In genomic region chr5:50034900-50035514, GRCm38 (mm10) we compare ENCODE assay signal across 15 mouse cellular contexts. TPM values are rescaled to one million over a fixed set of nuclear protein-coding genes. Genes with fewer than 3 reads are reported as not detected.
DNase-seq lines count a peak whose midpoint lies in the region; ATAC-seq lines count a peak whose summit lies in the region.
"Had no signal": no experiment of that assay in that cellular context is flagged by ENCODE, and none has a peak within 500 bp of the region (broad histone marks: within the 10 kb centered on the region; RNA-seq: fewer than 3 reads in every experiment).

No protein-coding gene starts in this region.

- no peak overlapping the region for H3K4me2 ChIP-seq in forebrain, embryonic 15.5 days (replicated peaks)
- no peak overlapping the region for H3K4me2 ChIP-seq in forebrain, embryonic 12.5 days
- no peak overlapping the region for H3K4me2 ChIP-seq in liver, embryonic 13.5 days
- H3K4me2 ChIP-seq in liver, embryonic 11.5 days, result no peak overlapping the region
- H3K4me2 ChIP-seq: embryonic facial prominence, embryonic 12.5 days; limb, embryonic 13.5 days had no signal

- no peak overlapping the region for H3K27ac ChIP-seq in forebrain, embryonic 15.5 days (replicated peaks)
- no peak overlapping the region for H3K27ac ChIP-seq in forebrain, embryonic 12.5 days
- H3K27ac ChIP-seq in liver, embryonic 13.5 days, result no peak overlapping the region
- no peak overlapping the region for H3K27ac ChIP-seq in liver, embryonic 11.5 days (ENCODE audit: low read depth, low read length)
- H3K27ac ChIP-seq: embryonic facial prominence, embryonic 12.5 days; limb, embryonic 13.5 days had no signal

- peaks cover 25% of the 10 kb centered on the region for H3K4me1 ChIP-seq in forebrain, embryonic 15.5 days
- peaks cover 45% of the 10 kb centered on the region for H3K4me1 ChIP-seq in forebrain, embryonic 12.5 days
- H3K4me1 ChIP-seq in liver, embryonic 13.5 days (replicated peaks), result peaks cover 9% of the 10 kb centered on the region
- H3K4me1 ChIP-seq in liver, embryonic 11.5 days (replicated peaks; ENCODE audit: control insufficient read depth, insufficient read depth, low read length), result peaks cover 10% of the 10 kb centered on the region; the same call in 1 of the 2 replicates

- no peak overlapping the region for H3K4me3 ChIP-seq in forebrain, embryonic 15.5 days
- no peak overlapping the region for H3K4me3 ChIP-seq in forebrain, embryonic 12.5 days (replicated peaks)
- H3K4me3 ChIP-seq in liver, embryonic 13.5 days (replicated peaks), result no peak overlapping the region
- no peak overlapping the region for H3K4me3 ChIP-seq in liver, embryonic 11.5 days (ENCODE audit: low read depth, low read length)
- H3K4me3 ChIP-seq: embryonic facial prominence, embryonic 12.5 days; limb, embryonic 13.5 days had no signal

- H3K9ac ChIP-seq in forebrain, embryonic 15.5 days (replicated peaks), result no peak overlapping the region
- no peak overlapping the region for H3K9ac ChIP-seq in forebrain, embryonic 12.5 days
- H3K9ac ChIP-seq in liver, embryonic 13.5 days, result no peak overlapping the region
- H3K9ac ChIP-seq in liver, embryonic 11.5 days (ENCODE audit: low read depth, low read length), result no peak overlapping the region
- H3K9ac ChIP-seq: embryonic facial prominence, embryonic 12.5 days; limb, embryonic 13.5 days had no signal

- 59% methylated on average over 8 of the region's 8 CpGs for WGBS in forebrain, embryonic 15.5 days
- WGBS in forebrain, embryonic 12.5 days, result 70% methylated on average over 8 of the region's 8 CpGs
- 62% methylated on average over 8 of the region's 8 CpGs for WGBS in liver, embryonic 13.5 days (ENCODE audit: insufficient replicate concordance)
- WGBS in liver, embryonic 11.5 days, result 85% methylated on average over 8 of the region's 8 CpGs

- H3K27me3 ChIP-seq in forebrain, embryonic 15.5 days, result no peaks in the 10 kb centered on the region
- H3K27me3 ChIP-seq in forebrain, embryonic 12.5 days, result no peaks in the 10 kb centered on the region
- no peaks in the 10 kb centered on the region for H3K27me3 ChIP-seq in liver, embryonic 13.5 days
- H3K27me3 ChIP-seq in liver, embryonic 11.5 days (replicated peaks; ENCODE audit: control insufficient read depth, insufficient read depth, low read length), result no peaks in the 10 kb centered on the region
- H3K27me3 ChIP-seq: embryonic facial prominence, embryonic 12.5 days; limb, embryonic 13.5 days had no signal

- no peak for DNase-seq in liver, embryonic 13.5 days
- no peak for DNase-seq in liver, embryonic 11.5 days (ENCODE audit: low spot score)
- DNase-seq in kidney, adult 9 months, result peak; percentile 85
- DNase-seq in kidney, postnatal 36 days, result peak; percentile 51 to 70
- DNase-seq in adipocyte (ENCODE audit: low spot score), result no peak
- no peak for DNase-seq in gastrocnemius, postnatal 10 days
- DNase-seq: cerebellum, adult 18-20 months; gastrocnemius, postnatal 25 days; lung, postnatal 36 days; right cerebral cortex, adult 18-20 months; thymus, adult 18-20 months had no signal

- H3K9me3 ChIP-seq in forebrain, embryonic 15.5 days, result no peaks in the 10 kb centered on the region
- no peaks in the 10 kb centered on the region for H3K9me3 ChIP-seq in forebrain, embryonic 12.5 days
- no peaks in the 10 kb centered on the region for H3K9me3 ChIP-seq in liver, embryonic 13.5 days (replicated peaks)
- no peaks in the 10 kb centered on the region for H3K9me3 ChIP-seq in liver, embryonic 11.5 days (ENCODE audit: control insufficient read depth, low read length)
- H3K9me3 ChIP-seq: embryonic facial prominence, embryonic 12.5 days; limb, embryonic 13.5 days had no signal

- ATAC-seq in forebrain, embryonic 15.5 days (replicated peaks), result 0 out of 2 replicates have a peak, but pooled peaks have one; percentile 15
- ATAC-seq in forebrain, embryonic 12.5 days (ENCODE audit: low FRiP score), result no peak
- ATAC-seq in liver, embryonic 13.5 days (ENCODE audit: low read depth), result peak; percentile 34; the same call in 1 of the 2 replicates
- no peak for ATAC-seq in liver, embryonic 11.5 days (replicated peaks; ENCODE audit: low FRiP score)

- H3K36me3 ChIP-seq in forebrain, embryonic 15.5 days, result no peaks in the 10 kb centered on the region
- no peaks in the 10 kb centered on the region for H3K36me3 ChIP-seq in forebrain, embryonic 12.5 days (replicated peaks)
- H3K36me3 ChIP-seq in liver, embryonic 13.5 days, result no peaks in the 10 kb centered on the region
- no peaks in the 10 kb centered on the region for H3K36me3 ChIP-seq in liver, embryonic 11.5 days (ENCODE audit: control insufficient read depth, insufficient read depth, low read length)
- H3K36me3 ChIP-seq: embryonic facial prominence, embryonic 12.5 days; limb, embryonic 13.5 days had no signal

RNA-seq across cellular contexts. Expression of gene Adgra3, which starts 23.8 kb away (rescaled TPM):
- 20.5 and 22.3 TPM in 2 replicates for polyA plus RNA-seq in forebrain, embryonic 15.5 days (2015; fragmentation: Nextera tagmentation; extraction: Ambion mirVana)
- polyA plus RNA-seq in forebrain, embryonic 12.5 days (2016; fragmentation: Nextera tagmentation; extraction: Ambion mirVana), result 43.6 and 48.2 TPM in 2 replicates
- polyA plus RNA-seq in liver, embryonic 13.5 days (2015; fragmentation: Nextera tagmentation; extraction: Ambion mirVana), result 4.6 and 4.9 TPM in 2 replicates
- polyA plus RNA-seq in liver, embryonic 11.5 days (2014; fragmentation: Nextera tagmentation; extraction: Ambion mirVana), result 16.1 and 17.7 TPM in 2 replicates
- total RNA-seq in gastrocnemius, postnatal 10 days (2021), result 10 to 100 TPM; 19.9 to 29.2 TPM

Comparison
In these comparisons a context has a peak if more than half of its experiments do, and no peak if none do; other contexts are left out.
1. ATAC-seq: peak in forebrain, embryonic 15.5 days (single experiment) and liver, embryonic 13.5 days (single experiment); none in forebrain, embryonic 12.5 days (single experiment) and liver, embryonic 11.5 days (single experiment).
2. DNase-seq: peak in kidney, adult 9 months (single experiment) and kidney, postnatal 36 days (2 of 2); none in liver, embryonic 13.5 days (single experiment), liver, embryonic 11.5 days (single experiment), adipocyte (single experiment) and gastrocnemius, postnatal 10 days (single experiment).